Mouse (Mus musculus): ENCODE data around the gene Magi2.
A peak's percentile ranks its signal among the peaks of the same experiment; 100 is the strongest.
"Not testable (repeated sequence)": the region's sequence is repeated elsewhere in the genome, so short reads cannot be mapped to it uniquely, and the experiment has no call there.

The Magi2 gene

GRCm38 (mm10) chr5:20702480-20703303, 1475.9 kb downstream of the Magi2 start:
- no peak for DNase-seq (ENCODE audit: low spot score in 2 of 2)

GRCm38 (mm10) chr5:20703304-20703700, 1476.5 kb downstream of the Magi2 start:
- DNase-seq (ENCODE audit: low spot score in 2 of 2), result no peak

GRCm38 (mm10) chr5:20703971-20704575, 1477.2 kb downstream of the Magi2 start:
- no peak for DNase-seq (ENCODE audit: low spot score in 2 of 2)

- no peak for DNase-seq (ENCODE audit: low spot score in 2 of 2)
Observed at GRCm38 (mm10) chr5:20704886-20705285, 1478.0 kb downstream of the Magi2 start.

GRCm38 (mm10) chr5:20706322-20707282, 1479.8 kb downstream of the Magi2 start:
- DNase-seq (ENCODE audit: low spot score in 2 of 2), result not testable (repeated sequence)

GRCm38 (mm10) chr5:20710845-20711244, 1484.0 kb downstream of the Magi2 start:
- DNase-seq (ENCODE audit: low spot score in 2 of 2), result not testable (repeated sequence)

- not testable (repeated sequence) for DNase-seq (ENCODE audit: low spot score in 2 of 2)
Observed at GRCm38 (mm10) chr5:20714619-20715018, 1487.8 kb downstream of the Magi2 start.

- DNase-seq (ENCODE audit: low spot score in 2 of 2), result not testable (repeated sequence)
Observed at GRCm38 (mm10) chr5:20715980-20716379, 1489.1 kb downstream of the Magi2 start.

- DNase-seq (ENCODE audit: low spot score in 2 of 2), result no peak
Observed at GRCm38 (mm10) chr5:20720201-20720900, 1493.5 kb downstream of the Magi2 start.

GRCm38 (mm10) chr5:20723226-20723625, 1496.4 kb downstream of the Magi2 start:
- not testable (repeated sequence) for DNase-seq (ENCODE audit: low spot score in 2 of 2)

GRCm38 (mm10) chr5:20738795-20739194, 1512.0 kb downstream of the Magi2 start:
- DNase-seq (ENCODE audit: low spot score in 2 of 2), result no peak

GRCm38 (mm10) chr5:20741193-20741592, 1514.4 kb downstream of the Magi2 start:
- no peak for DNase-seq (ENCODE audit: low spot score in 2 of 2)

GRCm38 (mm10) chr5:20741936-20742335, 1515.1 kb downstream of the Magi2 start:
- DNase-seq (ENCODE audit: low spot score in 2 of 2), result no peak

- DNase-seq (ENCODE audit: low spot score in 2 of 2), result no peak
Observed at GRCm38 (mm10) chr5:20748142-20748541, 1521.3 kb downstream of the Magi2 start.

- no peak for DNase-seq (ENCODE audit: low spot score in 2 of 2)
Observed at GRCm38 (mm10) chr5:20748856-20749255, 1522.0 kb downstream of the Magi2 start.

- DNase-seq (ENCODE audit: low spot score in 2 of 2), result peak; percentile 4 to 6
Observed at GRCm38 (mm10) chr5:20749535-20749934, 1522.7 kb downstream of the Magi2 start.

- no peak for DNase-seq (ENCODE audit: low spot score in 2 of 2)
Observed at GRCm38 (mm10) chr5:20751000-20751399, 1524.2 kb downstream of the Magi2 start.

- no peak for DNase-seq (ENCODE audit: low spot score in 2 of 2)
Observed at GRCm38 (mm10) chr5:20751696-20752095, 1524.9 kb downstream of the Magi2 start.

GRCm38 (mm10) chr5:20753096-20753495, 1526.3 kb downstream of the Magi2 start:
- no peak for DNase-seq (ENCODE audit: low spot score in 2 of 2)

- DNase-seq (ENCODE audit: low spot score in 2 of 2), result no peak
Observed at GRCm38 (mm10) chr5:20753963-20754362, 1527.1 kb downstream of the Magi2 start.

Data from spleen, postnatal 36 days (tissue).